Mouse (Mus musculus): Measurements from ENCODE around the gene 5430427O19Rik. TPM values are rescaled to one million over a fixed set of nuclear protein-coding genes. Genes with fewer than 3 reads are reported as not detected.
A peak's percentile ranks its signal among the peaks of the same experiment; 100 is the strongest.

The 5430427O19Rik gene
- total RNA-seq (2014; fragmentation: Nextera tagmentation) = 1.7 and 3.7 TPM in 2 replicates
- 2.3 and 5.5 TPM in 2 replicates for total RNA-seq (2017)

- ATAC-seq (replicated peaks; ENCODE audit: low FRiP score, low TSS enrichment, poor library complexity, severe bottlenecking) = no peak
These were observed at the start of gene 5430427O19Rik for GRCm38 (mm10) chrX:85869914-85870483. TSS of gene 5430427O19Rik (plus strand) at chrX:85870354.

- no peak for ATAC-seq (replicated peaks; ENCODE audit: low FRiP score, low TSS enrichment, poor library complexity, severe bottlenecking)
These were observed 42.3 kb upstream of the 5430427O19Rik start for GRCm38 (mm10) chrX:85827719-85828453.

- no peak for ATAC-seq (replicated peaks; ENCODE audit: low FRiP score, low TSS enrichment, poor library complexity, severe bottlenecking)
These were observed 41.2 kb upstream of the 5430427O19Rik start for GRCm38 (mm10) chrX:85829000-85829399.

DNA sequence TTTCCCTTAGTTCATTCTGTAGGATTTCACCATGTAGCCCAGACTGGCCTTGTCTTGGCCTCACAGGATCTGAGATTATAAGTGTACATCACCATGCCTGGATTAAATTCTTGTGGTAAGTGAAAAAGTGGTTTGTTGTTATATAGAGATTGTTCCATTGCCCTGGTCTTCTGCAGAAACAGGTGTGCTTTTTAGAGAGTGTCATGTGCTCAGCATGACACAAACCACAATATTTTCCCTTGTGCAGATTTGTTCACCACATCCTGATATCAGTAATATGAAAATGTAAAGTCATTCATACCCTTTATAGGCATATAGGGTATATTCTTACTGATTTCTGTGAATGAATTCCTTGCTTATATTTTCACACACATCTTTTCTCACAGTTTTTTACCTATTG, 31.0 kb upstream of the 5430427O19Rik start:
- no peak for ATAC-seq (replicated peaks; ENCODE audit: low FRiP score, low TSS enrichment, poor library complexity, severe bottlenecking)

DNA sequence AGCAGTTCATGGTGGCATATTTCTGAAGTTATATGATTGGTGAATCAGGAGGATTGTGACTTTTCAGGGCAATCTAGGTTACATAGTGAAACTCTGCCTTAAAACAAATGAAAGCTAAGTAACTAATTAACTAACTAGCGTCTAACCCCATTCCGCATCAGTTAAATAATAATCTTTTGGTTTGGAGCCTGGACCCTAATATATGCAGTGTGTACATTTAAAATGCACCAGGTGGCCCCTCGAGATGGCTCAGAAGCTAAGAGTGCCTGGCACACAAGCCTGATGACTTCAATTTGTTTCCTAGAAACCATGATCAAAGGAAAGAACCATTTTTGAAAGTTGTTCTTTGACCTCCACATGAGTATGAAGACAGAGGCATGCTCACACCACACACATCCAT, 14.2 kb upstream of the 5430427O19Rik start:
- ATAC-seq (replicated peaks; ENCODE audit: low FRiP score, low TSS enrichment, poor library complexity, severe bottlenecking) = no peak

DNA sequence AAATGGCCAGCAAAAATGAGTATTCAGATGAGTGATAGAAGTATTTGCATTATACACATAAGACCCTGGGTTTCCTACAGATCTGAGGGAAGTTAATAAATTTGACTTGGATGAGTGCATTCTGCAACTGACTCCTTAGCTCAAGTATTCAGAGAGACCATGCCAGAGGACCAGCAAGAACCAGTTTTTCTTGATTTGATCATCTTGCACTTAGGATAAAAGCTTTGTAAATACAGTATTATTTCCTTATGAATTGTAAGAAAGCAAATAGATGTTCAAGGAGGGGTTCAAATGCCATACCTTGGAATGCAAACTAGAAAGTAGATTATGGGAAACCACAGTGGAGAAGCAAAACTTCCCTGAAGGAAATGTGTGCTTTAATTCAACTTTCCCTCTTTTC, 13.0 kb upstream of the 5430427O19Rik start:
- ATAC-seq (replicated peaks; ENCODE audit: low FRiP score, low TSS enrichment, poor library complexity, severe bottlenecking) = no peak

GRCm38 (mm10) chrX:85868079-85868478, 2.1 kb upstream of the 5430427O19Rik start:
- no peak for ATAC-seq (replicated peaks; ENCODE audit: low FRiP score, low TSS enrichment, poor library complexity, severe bottlenecking)

- peak; percentile 53 for ATAC-seq (replicated peaks; ENCODE audit: low FRiP score, low TSS enrichment, poor library complexity, severe bottlenecking)
These were observed 1.4 kb downstream of the 5430427O19Rik start for GRCm38 (mm10) chrX:85871371-85872056.

DNA sequence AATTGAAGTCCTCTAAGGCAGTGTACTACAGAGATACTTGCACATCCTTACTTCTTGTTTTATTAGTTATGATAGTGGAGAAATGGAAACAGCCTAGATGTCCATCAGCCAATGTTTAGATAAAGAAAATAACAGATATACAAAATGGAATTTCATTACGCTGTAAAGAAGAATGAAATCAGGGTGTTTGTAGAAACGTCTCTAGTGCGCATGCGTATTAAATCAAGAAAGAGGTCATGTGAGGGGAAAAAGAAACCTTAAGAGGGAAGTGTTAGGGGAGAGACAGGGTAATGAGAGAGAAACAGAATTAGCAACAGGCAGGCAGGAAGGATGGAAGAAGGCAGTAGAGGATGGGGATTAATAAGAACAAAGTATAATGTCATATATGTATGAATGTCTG, 4.2 kb downstream of the 5430427O19Rik start:
- no peak for ATAC-seq (replicated peaks; ENCODE audit: low FRiP score, low TSS enrichment, poor library complexity, severe bottlenecking)

GRCm38 (mm10) chrX:85875951-85876350, 5.8 kb downstream of the 5430427O19Rik start:
- no peak for ATAC-seq (replicated peaks; ENCODE audit: low FRiP score, low TSS enrichment, poor library complexity, severe bottlenecking)

DNA sequence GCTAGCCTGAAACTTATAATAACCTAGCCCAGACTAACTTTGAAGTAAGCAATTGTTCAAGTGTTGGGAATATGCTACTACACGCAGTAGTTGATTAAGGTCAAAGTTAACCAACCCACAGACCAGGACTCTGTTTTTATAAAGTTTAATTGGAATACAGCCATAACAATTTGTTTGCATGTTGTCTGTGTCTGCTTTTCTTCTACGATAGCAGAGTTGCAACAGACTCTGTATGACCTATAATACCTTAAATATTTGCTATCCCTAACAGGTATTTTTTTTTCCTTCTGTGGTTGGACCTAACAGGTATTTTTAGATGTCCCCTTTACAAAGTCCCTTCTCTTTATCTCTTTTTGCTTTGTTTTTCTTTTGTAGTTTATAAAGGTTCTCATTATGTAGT, 7.6 kb downstream of the 5430427O19Rik start:
- ATAC-seq (replicated peaks; ENCODE audit: low FRiP score, low TSS enrichment, poor library complexity, severe bottlenecking) = no peak

GRCm38 (mm10) chrX:85878293-85878692, 8.1 kb downstream of the 5430427O19Rik start:
- no peak for ATAC-seq (replicated peaks; ENCODE audit: low FRiP score, low TSS enrichment, poor library complexity, severe bottlenecking)

DNA sequence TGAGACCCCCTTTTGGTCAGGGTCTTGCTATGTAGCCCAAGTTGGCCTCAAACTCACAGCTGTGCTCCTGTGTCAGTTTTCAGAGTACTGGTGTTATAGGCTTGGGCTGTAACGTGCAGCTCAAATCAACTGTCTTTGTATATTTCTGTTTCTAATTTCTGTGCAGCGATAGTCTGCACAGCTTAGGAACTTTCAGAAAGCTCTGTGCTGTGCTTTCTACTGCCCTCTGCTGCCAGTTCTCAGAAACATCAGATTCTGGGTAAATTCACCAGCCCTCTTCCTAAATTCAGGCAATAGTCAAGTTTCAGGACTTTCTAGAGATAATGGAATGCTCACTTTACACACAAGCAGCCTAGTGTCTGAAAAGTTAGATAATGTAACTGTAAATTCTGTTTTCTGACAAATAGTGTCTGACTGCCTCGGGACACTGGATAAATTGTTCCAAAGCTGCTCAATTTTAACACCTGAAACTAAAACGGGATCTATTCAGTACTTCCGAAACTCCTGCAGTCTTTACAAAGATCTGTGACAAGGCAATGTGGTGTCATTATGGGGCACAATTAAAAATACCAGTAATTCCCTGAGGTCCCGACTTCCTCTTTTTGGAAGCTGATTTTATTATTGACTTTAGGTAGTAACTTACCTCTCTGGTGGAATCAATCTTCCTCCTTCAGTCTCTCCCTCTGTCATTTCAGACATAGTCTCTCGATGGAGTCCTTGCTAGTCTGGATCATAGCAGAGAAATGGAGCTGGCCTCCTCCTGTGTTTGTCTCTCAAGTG, 9.2 kb downstream of the 5430427O19Rik start:
- ATAC-seq (replicated peaks; ENCODE audit: low FRiP score, low TSS enrichment, poor library complexity, severe bottlenecking) = peak; percentile 84

GRCm38 (mm10) chrX:85886651-85887050, 16.5 kb downstream of the 5430427O19Rik start:
- no peak for ATAC-seq (replicated peaks; ENCODE audit: low FRiP score, low TSS enrichment, poor library complexity, severe bottlenecking)

- ATAC-seq (replicated peaks; ENCODE audit: low FRiP score, low TSS enrichment, poor library complexity, severe bottlenecking) = peak; percentile 78
These were observed 31.0 kb downstream of the 5430427O19Rik start for GRCm38 (mm10) chrX:85901195-85901594.

- peak; percentile 96 for ATAC-seq (replicated peaks; ENCODE audit: low FRiP score, low TSS enrichment, poor library complexity, severe bottlenecking)
These were observed 48.9 kb downstream of the 5430427O19Rik start for GRCm38 (mm10) chrX:85919034-85919433.

GRCm38 (mm10) chrX:85932991-85933390, 62.8 kb downstream of the 5430427O19Rik start:
- no peak for ATAC-seq (replicated peaks; ENCODE audit: low FRiP score, low TSS enrichment, poor library complexity, severe bottlenecking)

Measured in megakaryocyte-erythroid progenitor cell, adult 5-6 weeks (primary cell).